Mouse (Mus musculus) adrenal gland, postnatal 4 days (tissue): ENCODE measurements around the gene Gm20388. TPM values are rescaled to one million over a fixed set of nuclear protein-coding genes. Genes with fewer than 3 reads are reported as not detected.
"Not testable (repeated sequence)": the region's sequence is repeated elsewhere in the genome, so short reads cannot be mapped to it uniquely, and the experiment has no call there.

Experiments
- DNase-seq, 2 experiments: peaks; one replicate each; pipeline ENCODE4 v3.0.0; 2021 to 2022; ENCODE audit warnings: low spot score in 2 of 2, mixed read lengths in 2 of 2
- total RNA-seq, 2 experiments: library from RNA; stranded (reverse); gene quantifications; 2 replicates each; pipeline ENCODE4 v1.2.3; 2021

Gm20388 gene
- total RNA-seq, 2 experiments from 2014 or later, result 8.8 TPM; not detected in 1

DNA sequence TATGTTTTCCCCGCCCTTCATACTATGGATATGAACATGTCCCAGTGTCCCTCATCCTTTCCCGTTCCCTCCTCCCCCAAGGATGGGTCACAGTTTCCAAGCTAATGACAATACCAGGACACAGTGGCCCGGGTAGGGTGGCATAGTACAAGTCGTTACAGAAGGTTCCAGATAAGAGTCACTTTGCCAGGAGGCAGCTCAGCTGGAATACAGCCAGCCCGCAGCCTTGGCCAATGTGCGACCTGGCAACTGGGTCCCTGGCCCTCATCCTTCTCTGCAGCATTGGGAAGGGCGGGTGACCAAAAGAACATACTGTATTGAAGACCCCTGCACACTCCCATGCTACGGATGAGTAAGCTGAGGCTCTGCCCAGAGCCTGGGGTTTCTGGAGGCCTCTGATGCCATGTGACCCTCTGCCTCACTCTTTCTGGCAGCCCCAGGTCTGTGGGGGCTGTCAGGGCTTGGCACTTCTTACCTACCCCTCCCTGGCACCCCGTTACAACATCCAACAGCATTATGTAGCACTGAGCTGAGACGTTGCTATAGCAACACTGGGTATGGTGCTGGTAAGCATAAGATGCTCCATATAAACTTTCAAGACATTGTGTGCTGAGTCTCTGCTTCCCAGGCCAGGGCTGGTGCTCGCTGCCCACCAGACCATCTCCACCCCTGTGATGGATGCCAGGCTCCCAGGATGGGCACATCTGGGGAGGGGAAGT, 418.5 kb downstream of the Gm20388 start:
- DNase-seq, result no peak

DNA sequence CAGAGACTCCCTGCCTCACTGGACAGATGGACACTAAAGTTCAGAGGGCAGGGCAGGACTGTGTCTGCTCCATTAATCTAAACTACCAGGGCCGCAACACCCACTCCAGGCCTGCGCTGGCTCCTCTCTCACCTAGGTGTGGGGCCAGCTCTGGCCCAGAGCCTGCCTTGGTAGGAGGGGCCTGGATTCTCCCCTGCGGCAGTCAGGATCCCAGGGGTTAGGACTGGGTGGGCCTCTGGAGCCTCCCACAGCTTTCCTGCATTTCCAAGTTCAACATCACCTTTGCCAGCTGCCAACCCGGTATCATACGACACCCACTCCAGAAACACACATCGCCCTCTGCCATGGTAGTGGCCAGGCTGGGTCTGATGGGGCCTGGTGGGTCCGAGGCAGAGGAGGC, 420.4 kb downstream of the Gm20388 start:
- DNase-seq, result no peak

DNA sequence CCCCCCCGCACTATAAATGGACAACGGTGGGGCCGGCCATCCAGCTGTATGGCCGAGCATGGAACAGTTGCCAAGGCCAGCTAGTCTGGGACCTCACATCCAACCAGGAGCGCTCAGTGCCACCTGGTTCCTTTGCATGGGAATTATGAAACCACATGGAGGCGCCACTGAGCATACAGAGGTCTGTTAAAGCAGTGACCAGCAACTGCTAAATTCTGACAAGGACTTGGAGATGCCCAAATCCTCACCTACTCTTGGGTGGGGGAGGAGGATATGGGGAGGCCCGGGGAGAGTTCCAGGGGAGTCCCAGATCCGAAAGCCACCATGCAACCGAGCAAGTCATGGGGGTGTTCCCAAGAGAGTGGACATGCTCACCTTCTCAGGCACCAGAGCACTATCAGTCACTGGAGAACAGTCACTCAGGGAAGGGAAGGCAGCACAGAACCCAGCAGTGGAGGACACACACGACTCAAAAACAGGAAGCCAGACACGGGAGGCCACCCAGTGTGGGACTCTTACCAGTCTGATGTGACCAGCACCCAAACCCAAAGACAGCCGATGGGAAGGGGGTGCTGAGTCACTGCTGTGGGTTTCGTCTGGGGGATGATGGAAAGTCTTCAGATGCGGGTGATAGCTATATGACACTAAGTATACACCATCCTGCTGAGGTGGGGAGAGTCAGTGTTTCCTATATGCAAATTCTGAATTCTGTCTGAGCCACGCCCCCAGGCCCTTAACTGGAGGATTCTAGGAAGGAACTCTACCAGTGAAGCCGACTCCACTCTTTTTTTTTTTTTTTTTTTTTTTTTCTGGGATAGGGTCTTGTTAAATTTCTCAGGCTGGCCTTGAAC, 422.0 kb downstream of the Gm20388 start:
- DNase-seq, result no peak

DNA sequence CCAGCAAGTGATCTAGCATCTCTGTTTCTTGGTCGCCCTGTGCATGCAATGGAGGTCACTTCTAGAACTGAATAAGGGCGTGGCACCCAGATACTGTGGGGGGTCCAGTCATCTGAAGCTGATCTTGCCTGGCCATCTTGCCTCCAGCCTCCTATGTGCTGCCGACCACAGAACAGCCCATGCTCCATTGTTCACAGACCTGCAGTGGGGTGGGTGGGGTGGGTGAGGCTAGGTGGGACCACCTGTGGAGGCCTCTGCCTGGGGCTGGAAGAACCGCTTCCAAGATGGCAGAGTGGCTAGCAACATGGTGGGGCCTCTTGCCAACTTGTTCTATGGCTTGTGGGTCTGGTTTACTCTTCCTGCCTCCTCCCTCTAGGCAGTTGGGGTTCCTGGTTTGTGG, 423.0 kb downstream of the Gm20388 start:
- DNase-seq, result no peak

DNA sequence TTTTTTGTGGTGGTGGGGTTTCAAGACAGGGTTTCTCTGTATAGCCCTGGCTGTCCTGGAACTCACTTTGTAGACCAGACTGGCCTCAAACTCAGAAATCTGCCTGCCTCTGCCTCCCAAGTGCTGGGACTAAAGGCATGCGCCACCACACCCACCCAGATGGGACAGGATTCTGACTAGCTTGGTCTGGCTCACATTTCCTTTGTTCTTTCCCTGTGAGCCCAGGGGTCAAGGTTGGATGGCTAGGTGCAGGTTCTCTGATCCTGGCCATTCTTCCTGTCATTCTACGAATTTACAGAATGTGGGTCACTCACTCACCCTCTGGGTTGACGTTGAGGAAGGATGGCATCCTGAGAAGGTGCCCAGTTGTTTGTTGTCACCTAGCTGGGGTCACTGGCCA, 423.6 kb downstream of the Gm20388 start:
- DNase-seq, result not testable (repeated sequence)

DNA sequence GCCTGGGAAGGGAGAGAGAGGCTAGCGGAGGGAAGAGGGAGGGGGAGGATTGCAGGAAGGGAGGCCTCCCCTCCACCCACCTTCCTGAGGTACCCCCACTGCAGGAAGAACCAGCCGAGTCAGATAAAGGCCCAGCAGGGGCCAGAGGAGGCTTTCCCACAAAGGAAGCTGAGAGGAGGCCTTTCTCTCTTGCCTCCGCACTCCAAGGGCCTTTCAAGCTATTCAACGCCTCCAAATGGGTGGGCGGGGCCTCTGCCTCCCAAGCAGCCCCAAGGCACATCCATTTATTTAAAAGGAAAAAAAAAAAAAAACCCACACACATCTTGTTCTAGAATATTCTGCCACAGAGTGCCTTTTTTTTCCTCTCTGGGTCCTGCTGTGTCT, 424.2 kb downstream of the Gm20388 start:
- no peak for DNase-seq

DNA sequence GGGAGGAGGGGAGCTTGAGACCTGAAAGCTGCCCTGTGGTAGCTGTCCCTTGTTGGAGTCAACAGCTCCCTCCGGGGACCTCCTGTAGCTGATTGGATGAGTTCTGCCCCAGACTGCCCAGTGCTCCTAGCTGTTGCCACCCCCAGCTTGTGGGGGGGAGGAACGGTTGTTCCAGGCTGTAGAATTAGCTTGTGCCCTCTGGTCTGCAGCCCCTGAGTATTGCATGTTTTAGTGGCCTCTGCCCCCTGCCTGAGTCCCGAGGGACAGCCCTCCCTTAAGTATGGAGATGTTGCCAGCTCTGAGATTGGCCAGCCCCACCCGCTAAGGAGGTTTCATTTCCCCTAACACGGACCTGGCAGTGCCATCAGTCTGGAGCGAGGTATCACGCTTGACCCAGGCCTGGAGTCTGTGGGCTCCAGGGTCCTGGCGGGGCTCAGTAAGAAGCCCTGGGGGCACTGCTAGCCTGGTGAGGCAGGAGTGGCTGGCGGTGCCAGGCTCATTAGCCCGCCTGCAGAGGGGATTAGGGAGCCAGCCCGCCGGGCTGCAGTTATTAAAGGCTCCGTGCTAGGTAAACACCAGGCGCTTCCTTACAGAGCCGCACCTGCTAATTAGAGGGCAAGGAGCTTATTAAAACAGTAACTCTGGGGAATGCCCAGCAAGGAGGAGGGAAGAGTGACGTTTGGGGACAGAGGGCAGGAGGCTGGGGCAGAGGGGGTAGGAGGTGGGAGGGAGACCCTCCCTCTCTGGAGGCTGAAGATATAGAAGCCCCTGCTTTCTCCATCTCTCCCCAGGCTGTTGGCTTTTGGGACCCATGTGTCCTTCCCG, 424.8 kb downstream of the Gm20388 start:
- no peak for DNase-seq

DNA sequence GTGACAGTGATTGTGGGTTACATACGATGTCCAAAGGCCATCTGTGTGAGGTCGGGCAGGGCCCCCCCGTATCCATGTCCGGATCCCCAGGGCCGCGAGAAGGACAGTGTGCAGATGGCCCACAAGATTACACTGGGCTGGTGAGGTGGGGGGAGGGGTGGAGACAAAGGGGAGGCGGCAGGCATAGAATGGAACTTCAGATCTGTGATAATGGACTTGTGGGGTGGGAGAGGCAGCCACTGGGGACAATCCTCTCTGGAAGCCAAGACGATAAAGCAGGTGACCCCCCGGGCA, 425.4 kb downstream of the Gm20388 start:
- DNase-seq, result no peak

DNA sequence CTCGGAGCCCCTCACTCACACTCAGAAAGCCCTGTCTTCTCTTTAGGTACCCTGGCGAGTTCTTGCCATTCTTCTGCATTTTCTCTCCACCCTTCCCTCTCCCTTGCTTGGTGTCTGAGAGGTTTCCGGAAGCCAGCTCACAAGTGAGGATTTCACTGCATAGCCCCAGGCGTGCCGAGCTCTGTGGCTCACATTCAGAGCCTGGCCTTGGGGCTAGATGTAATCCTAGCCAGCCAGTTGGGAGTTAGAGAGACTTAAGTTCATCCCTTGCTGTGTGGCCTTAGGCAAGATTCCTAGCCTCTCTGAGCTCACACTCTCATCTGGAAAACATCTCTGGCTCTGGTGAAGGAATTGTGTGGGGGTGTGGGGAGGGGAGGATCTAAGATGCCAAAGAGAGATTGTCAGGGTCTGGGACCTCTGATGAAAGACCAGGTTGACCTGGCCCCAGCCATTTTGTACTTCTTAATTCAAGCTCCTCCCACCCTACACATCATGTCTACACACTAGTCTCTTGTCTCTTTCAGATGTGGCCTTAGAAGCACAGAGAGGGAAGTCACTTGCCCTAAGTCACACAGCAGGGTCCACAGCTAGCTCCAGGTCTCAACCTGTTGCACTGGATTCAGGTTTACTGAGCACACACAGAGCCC, 426.4 kb downstream of the Gm20388 start:
- DNase-seq, result no peak

DNA sequence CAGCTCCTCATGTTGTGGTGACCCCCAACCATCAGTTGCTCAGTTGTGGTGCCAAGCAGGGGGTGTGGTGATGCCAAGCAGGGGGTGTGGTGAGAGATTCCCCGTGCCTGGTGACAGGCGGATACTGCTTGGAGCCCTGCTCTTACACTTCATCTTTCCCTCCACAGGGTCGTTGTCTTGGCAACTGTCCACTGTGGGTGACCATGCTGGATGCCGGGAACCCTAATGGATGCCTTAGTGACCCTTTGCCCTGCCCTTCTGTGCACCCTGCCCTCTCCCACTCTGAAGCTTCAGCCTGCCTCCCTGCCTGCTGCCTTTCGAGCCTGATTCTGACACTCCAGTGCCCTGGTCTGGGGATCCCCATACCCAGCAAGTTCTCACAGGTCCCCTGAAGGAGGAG, 427.0 kb downstream of the Gm20388 start:
- no peak for DNase-seq

DNA sequence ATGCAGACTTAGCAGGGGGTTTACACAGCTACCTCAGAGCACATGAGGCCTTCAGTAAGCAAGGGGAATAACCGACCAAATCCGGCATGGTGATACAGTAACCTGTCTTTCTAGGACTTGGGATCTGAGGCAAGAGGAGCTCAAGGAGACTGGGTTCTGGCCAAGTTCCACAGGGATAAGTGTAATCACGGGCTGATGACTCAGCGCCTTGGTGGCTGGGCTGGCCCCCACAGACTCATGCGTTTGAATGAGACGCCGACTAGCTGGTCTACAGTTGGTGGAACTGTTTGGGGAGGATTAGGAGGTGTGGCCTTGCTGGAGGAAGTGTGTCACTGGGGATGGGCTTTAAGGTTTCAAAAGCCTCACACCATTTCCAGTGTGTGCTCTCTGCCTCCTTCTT, 428.0 kb downstream of the Gm20388 start:
- no peak for DNase-seq

DNA sequence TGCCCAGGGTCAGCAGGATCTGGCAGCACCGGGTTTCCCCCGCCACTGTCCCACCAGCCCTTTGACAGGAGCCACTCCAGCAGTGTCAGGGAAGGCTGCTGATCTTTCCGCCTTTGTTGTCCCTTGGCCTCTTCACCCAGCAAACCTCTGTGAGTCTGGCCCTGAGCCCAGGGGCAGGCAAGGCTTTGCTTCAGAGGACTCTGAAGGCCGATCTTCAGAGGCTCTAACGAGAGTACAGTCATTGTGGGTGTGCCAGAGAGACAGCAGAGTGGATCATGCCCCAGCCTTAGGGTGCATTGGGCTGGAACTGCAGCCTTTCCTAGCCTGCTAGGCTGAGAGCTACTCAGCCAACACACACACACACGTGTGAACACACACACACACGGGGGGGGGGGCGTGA, 429.1 kb downstream of the Gm20388 start:
- peak in 1 of 2 experiments; percentile 55 for DNase-seq

DNA sequence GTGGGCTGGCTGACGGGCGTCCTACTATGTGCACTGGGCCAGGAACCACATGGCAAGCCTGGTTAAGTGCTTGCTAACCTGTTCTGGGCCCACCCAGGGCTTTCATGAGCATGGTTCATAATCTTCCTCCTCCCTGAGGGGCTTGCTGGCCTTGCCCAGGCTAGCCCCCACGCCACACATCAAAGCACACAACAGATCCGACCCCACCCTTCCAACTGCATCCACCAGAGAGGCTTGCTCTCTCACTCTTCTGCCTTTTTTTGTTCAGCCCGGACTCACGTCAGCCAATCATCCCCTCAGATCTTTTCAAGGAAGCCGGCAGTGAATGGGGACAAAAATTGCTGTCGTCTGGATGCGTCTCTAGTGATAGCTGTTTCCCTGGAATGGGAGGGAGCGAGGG, 430.5 kb downstream of the Gm20388 start:
- DNase-seq, result no peak

DNA sequence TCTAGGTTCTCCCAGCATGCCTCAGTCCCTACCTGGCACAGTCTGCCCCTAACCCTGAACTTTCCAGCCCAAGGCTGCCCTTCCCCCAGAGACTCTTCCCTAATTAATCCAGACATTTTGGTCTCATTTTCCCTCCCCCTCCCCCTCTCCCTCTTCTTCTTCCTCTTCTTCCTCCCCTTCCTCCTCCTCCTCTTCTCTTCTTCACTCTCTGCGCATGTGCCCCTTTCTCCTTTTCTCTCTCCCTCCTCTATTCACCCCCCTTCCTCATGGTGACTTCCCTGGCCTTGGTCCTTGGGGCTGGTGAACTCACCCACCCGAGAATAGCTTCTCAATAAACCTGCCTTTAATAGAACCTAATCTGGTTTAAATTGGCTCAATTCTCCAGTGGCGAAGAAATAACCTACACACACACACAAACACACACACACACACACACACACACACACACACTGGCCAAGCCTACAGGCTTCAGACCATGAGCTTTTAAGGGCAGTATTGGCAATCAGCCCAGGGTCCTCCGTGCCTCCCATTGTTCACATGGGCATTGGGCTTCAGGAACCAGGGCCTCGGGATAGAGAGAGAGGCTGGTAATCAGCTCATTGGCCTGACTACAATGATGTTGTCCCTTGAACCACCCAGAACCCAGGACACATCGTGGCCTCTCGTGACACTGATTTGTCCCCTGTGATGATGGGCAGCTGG, 432.4 kb downstream of the Gm20388 start:
- no peak for DNase-seq

DNA sequence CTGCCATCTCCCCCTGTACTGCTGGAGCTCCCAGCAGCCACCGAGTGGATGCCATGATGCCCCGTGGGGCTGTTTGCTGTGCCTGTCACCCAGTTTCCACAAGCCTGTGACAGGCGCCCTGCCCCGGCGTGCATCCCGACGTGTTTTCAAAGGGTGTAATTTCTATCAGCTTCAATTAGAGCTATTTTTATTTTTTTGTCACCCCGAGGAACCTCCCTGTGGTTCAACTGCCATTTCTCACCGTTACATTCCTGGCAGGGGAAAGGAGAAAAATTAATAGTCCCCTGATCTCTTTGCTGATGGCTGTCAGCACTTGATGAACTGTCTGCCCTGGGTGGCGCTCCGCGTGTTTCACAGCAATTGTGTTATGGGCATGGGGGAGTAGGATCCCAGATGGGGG, 432.9 kb downstream of the Gm20388 start:
- DNase-seq, result no peak

DNA sequence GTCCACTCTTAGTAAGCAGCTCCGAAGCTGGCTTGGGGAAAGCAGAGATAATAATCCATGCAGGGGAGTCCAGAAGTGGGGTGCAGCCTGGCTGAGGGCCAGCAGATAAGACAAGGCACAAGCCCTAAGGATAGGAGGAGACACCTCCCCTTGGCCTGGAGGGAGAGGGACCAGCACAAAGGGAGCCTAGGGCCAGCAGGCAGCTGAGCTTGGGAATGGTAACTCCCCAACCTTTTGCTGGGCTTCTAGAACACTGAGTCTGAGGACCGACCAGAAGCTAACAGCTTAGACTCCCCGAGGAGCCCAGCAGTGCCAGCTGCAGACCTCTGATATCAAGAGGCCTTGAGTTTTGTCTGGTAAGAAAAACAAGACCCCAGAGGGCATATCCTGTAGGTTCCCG, 433.5 kb downstream of the Gm20388 start:
- DNase-seq, result no peak

DNA sequence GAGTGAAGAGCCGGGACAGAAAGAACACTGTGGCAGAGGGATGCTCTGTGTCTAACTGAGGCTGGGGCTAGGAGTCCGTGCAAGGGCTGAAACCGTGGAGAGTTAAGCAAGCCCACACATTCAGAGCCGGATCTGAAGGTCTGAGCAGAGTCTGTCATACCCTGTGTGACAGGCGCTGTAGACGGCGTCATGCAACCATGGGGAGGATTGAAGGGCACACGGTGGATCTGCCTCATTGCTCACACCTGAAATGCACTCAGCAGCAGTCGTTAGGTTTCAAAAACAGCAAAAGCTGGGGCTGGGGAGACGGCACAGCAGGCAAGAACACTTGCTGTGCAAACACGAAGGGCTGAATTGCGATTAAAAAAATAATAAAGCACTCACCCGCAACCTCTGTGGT, 433.9 kb downstream of the Gm20388 start:
- DNase-seq, result no peak

DNA sequence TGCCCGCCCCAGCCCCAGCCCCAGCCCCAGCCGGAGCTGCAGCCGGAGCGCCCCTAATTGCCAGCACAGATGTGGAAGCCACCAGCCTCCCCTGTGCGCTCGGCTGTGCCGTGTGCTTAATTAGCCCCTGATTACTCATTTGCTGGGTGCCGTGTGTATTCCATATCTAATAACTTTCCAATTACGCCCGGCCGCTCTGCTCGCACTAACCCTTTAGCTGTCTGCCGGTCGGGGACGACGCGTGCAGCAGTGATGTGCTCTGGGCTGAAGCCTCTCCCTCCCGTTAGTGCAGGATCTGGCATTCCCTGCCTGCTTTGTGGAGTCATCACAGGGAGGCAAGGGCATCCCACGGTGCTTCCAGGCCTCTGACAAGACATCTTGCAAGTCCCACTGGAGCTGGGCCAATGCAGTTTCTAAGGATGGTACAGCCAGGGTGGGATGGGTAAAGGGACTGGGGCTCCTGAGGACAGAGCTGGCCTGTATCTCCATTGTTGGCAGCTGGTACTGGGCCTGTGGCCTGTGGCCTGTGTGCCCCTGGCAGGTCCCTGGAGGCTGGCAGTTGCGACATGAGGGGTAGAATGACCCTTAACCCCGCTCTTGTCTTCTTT, 437.2 kb downstream of the Gm20388 start:
- DNase-seq, result no peak

DNA sequence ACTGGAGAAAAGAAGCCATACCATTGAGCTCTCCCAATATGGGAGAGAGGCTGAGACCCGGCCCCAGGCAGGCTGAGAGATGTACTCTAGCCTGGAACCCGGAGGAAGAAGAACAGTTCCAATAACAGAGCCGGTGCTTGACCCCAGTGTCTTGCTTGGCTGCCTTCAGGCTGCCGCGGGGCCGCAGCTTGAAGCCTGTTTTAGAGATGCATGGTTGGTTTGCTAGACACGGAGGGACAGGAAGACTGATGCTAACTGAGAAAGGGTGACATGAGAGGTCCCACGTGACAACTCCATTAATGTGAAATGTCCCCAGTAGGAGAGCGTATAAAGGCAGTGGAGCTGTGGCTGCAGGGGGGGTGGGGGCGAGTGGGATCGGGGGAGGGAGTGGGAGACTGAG, 438.3 kb downstream of the Gm20388 start:
- DNase-seq, result no peak

DNA sequence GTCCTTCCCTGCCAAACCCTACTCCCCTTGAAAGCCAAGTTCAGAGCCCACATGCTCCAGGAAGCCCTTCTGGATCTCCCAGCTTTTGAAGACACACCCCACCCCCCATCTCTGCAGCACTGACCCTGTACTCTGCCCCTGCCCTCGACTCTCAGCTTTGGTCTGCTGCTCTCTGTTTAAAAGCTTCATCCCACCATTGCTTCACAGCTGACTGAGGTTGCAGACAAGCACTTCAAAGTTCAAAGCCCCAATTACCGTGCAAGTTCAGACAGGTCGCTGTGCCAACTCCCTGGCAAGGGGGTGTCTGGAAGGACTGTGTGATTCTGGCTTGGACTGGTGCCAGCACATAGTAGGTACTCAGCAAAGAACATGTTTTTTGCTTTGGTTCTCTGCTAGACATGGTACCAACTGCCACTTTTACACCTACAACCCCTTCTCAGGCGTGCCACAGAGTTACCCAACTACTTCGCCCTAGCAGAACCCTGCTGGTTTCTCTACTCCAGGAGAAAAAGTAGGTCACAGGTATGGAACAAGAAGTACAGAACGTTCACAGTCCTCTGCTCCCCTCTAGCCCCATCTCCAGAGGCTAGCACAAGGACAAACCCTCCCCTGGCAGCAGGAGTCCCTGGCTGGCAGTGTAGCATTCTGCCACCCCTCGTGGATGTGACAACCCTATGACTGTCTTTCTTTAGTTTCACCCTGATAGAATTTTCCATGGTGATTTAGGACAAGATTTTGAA, 440.9 kb downstream of the Gm20388 start:
- no peak for DNase-seq
